Mouse (Mus musculus): Measurements from ENCODE around the gene B4galnt2.

- no peak for TF ChIP-seq GATA1 (IDR thresholded peaks at IDR 0.05; ENCODE audit: low read length)
- TF ChIP-seq TAL1 (IDR thresholded peaks at IDR 0.05; ENCODE audit: low read length): no peak
Observed at GRCm38 (mm10) chr11:95827168-95827447, 87.6 kb downstream of the B4galnt2 start.

Data from erythroblast, embryonic 14.5 days (primary cell).